Mouse (Mus musculus) small intestine, adult 2 months (tissue): ENCODE measurements at regions not wholly inside any gene's neighbourhood (a gene's known extent, or its start where the extent isn't known, plus 50 kb on each side); places are given as distances from the start of the nearest gene placed in this dataset.

ENCODE experiments used
- H3K27ac ChIP-seq: fragments of 200-500 bp; 2 replicates; pipeline ENCODE4 v1.5.1; 2012; ENCODE audit warnings: low read depth, low read length, control low read depth, inconsistent platforms; ENCODE audit not compliant: insufficient read depth
- H3K27me3 ChIP-seq: fragments of 200-500 bp; 2 replicates; pipeline ENCODE4 v1.6.1; 2012; ENCODE audit warnings: mild to moderate bottlenecking, moderate library complexity, low read length, inconsistent platforms; ENCODE audit not compliant: control insufficient read depth, insufficient read depth
- H3K36me3 ChIP-seq: fragments of 200-500 bp; 2 replicates; pipeline ENCODE4 v1.6.1; 2012; ENCODE audit warnings: mild to moderate bottlenecking, low read length, control low read depth, inconsistent platforms; ENCODE audit not compliant: control insufficient read depth, insufficient read depth
- H3K4me1 ChIP-seq: fragments of 200-500 bp; 2 replicates; pipeline ENCODE4 v1.6.1; 2012; ENCODE audit warnings: low read length, inconsistent platforms, mixed read lengths; ENCODE audit not compliant: control insufficient read depth, insufficient read depth, insufficient read length
- H3K4me3 ChIP-seq: fragments of 200-500 bp; 2 replicates; pipeline ENCODE4 v1.5.1; 2012; ENCODE audit warnings: low read depth, mild to moderate bottlenecking, control low read depth, inconsistent platforms, low read length, moderate library complexity
- CTCF ChIP-seq: fragments of 200-500 bp; IDR thresholded peaks from 2 replicates; pipeline ENCODE4 v1.5.1; 2012; ENCODE audit warnings: low read depth, mild to moderate bottlenecking, control low read depth, inconsistent platforms, low read length, moderate library complexity, mixed read lengths; ENCODE audit not compliant: insufficient replicate concordance, insufficient read length; ENCODE audit errors: extremely low read depth
- POLR2A ChIP-seq: fragments of 200-500 bp; IDR thresholded peaks from 2 replicates; pipeline ENCODE4 v1.6.1; 2012; ENCODE audit warnings: low read depth, mild to moderate bottlenecking, control low read depth, inconsistent platforms, low read length, moderate library complexity
- WGBS: fragments of 180-500 bp; shearing (Covaris S2); methylation state at CpG from one replicate; pipeline ENCODE4 v1.1.7; 2018; 5-methylcytosine and 5-hydroxymethylcytosine counted together

- 16% methylated on average over 17 of the region's 17 CpGs for WGBS
- TF ChIP-seq CTCF = no peak
- TF ChIP-seq POLR2A = no peak
- H3K27me3 ChIP-seq = no peaks in the 10 kb centered on the region
- H3K4me3 ChIP-seq = no peak overlapping the region
- H3K27ac ChIP-seq = no peak overlapping the region
- H3K36me3 ChIP-seq = no peaks in the 10 kb centered on the region
- no peaks in the 10 kb centered on the region for H3K4me1 ChIP-seq
Observed at GRCm38 (mm10) chr11:111536040-111536836, 470.3 kb downstream of the Kcnj2 start.

GRCm38 (mm10) chr11:111537654-111538053 lies 471.7 kb downstream of the Kcnj2 start:
- Histone ChIP-seq H3K27me3 (no peaks in the 10 kb centered on the region; the same call in 1 of the 2 replicates), H3K4me1 (no peaks in the 10 kb centered on the region), H3K4me3 (no peak overlapping the region), H3K27ac (no peak overlapping the region), H3K36me3 (no peaks in the 10 kb centered on the region)
- TF ChIP-seq POLR2A = no peak
- TF ChIP-seq CTCF = no peak
- 8% methylated on average over 3 of the region's 3 CpGs for WGBS

DNA sequence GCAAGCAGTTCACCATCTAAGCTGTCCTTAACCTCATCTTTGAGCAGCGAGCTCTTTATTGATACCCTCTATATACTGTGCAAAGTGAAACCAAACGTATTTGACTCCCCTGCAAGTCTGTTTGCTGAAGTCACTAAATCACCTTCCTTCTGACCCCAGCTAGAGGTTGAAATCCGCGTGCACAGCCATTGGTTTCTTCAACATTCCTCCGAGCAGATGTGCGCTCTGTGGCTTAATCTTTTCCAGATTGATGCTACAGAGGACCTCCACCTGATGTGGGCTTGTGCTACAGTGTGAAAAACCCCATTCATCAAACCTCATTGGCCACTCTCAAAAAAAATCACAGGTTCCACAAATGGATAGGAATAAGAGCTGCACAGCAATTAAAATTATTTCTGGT lies 474.0 kb downstream of the Kcnj2 start:
- 42% methylated on average over 6 of the region's 6 CpGs for WGBS
- Histone ChIP-seq H3K27ac (no peak overlapping the region), H3K4me1 (no peaks in the 10 kb centered on the region), H3K36me3 (no peaks in the 10 kb centered on the region), H3K27me3 (no peaks in the 10 kb centered on the region; the same call in 1 of the 2 replicates), H3K4me3 (no peak overlapping the region)
- TF ChIP-seq POLR2A (no peak), CTCF (no peak)

GRCm38 (mm10) chr11:111545291-111545690 lies 479.3 kb downstream of the Kcnj2 start:
- 81% methylated on average over 4 of the region's 4 CpGs for WGBS
- Histone ChIP-seq H3K4me3 (no peak overlapping the region), H3K36me3 (no peaks in the 10 kb centered on the region), H3K27ac (no peak overlapping the region), H3K4me1 (no peaks in the 10 kb centered on the region), H3K27me3 (no peaks in the 10 kb centered on the region; the same call in 1 of the 2 replicates)
- TF ChIP-seq POLR2A (no peak), CTCF (no peak)

GRCm38 (mm10) chr11:111555131-111555530 lies 489.2 kb downstream of the Kcnj2 start:
- Histone ChIP-seq H3K4me1 (no peaks in the 10 kb centered on the region), H3K4me3 (no peak overlapping the region), H3K36me3 (no peaks in the 10 kb centered on the region)

GRCm38 (mm10) chr11:111555615-111556014 lies 489.7 kb downstream of the Kcnj2 start:
- 66% methylated on average over 6 of the region's 6 CpGs for WGBS

More at GRCm38 (mm10) chr11:111555131-111555530, 489.2 kb downstream of the Kcnj2 start:
- H3K27ac ChIP-seq = no peak overlapping the region
- no peaks in the 10 kb centered on the region for H3K27me3 ChIP-seq
- TF ChIP-seq CTCF = no peak
- TF ChIP-seq POLR2A = no peak

GRCm38 (mm10) chr11:111558302-111559140 lies 492.6 kb downstream of the Kcnj2 start:
- Histone ChIP-seq H3K4me1 (no peaks in the 10 kb centered on the region), H3K27ac (no peak overlapping the region), H3K4me3 (no peak overlapping the region), H3K27me3 (no peaks in the 10 kb centered on the region), H3K36me3 (no peaks in the 10 kb centered on the region)
- WGBS = 76% methylated on average over 9 of the region's 9 CpGs
- TF ChIP-seq POLR2A (no peak), CTCF (no peak)

More at GRCm38 (mm10) chr11:111555615-111556014, 489.7 kb downstream of the Kcnj2 start:
- no peak overlapping the region for H3K4me3 ChIP-seq
- no peaks in the 10 kb centered on the region for H3K36me3 ChIP-seq
- no peak overlapping the region for H3K27ac ChIP-seq
- H3K4me1 ChIP-seq = no peaks in the 10 kb centered on the region
- H3K27me3 ChIP-seq = no peaks in the 10 kb centered on the region
- TF ChIP-seq POLR2A (no peak), CTCF (no peak)
